Mouse (Mus musculus) neural tube, embryonic 12.5 days (tissue): Measurements from ENCODE around the gene Rgs6. TPM values are rescaled to one million over a fixed set of nuclear protein-coding genes. Genes with fewer than 3 reads are reported as not detected.

Source experiments
- ATAC-seq: fragments of 200-750 bp; cut with Nextera tagmentation; 2 replicates; pipeline ENCODE4 v1.8.0; 2017; ENCODE audit warnings: low read depth, mild to moderate bottlenecking, moderate TSS enrichment, moderate library complexity; ENCODE audit not compliant: low FRiP score
- H3K27ac ChIP-seq: fragments of 300-500 bp; sonication (generic); 2 replicates; pipeline ENCODE4 v1.5.1; 2016
- H3K27me3 ChIP-seq: fragments of 300-500 bp; sonication (generic); replicated peaks from 2 replicates; pipeline ENCODE4 v1.6.1; 2016; ENCODE audit warnings: mild to moderate bottlenecking
- H3K36me3 ChIP-seq: fragments of 300-500 bp; sonication (generic); 2 replicates; pipeline ENCODE4 v1.6.1; 2016; ENCODE audit warnings: mild to moderate bottlenecking
- H3K4me1 ChIP-seq: fragments of 300-500 bp; sonication (generic); 2 replicates; pipeline ENCODE4 v1.6.1; 2016
- H3K4me2 ChIP-seq: fragments of 300-500 bp; sonication (generic); replicated peaks from 2 replicates; pipeline ENCODE4 v1.6.1; 2016; ENCODE audit warnings: mild to moderate bottlenecking
- H3K4me3 ChIP-seq: fragments of 300-500 bp; sonication (generic); 2 replicates; pipeline ENCODE4 v1.5.1; 2016
- H3K9ac ChIP-seq: fragments of 300-500 bp; sonication (generic); 2 replicates; pipeline ENCODE4 v1.6.1; 2016; ENCODE audit warnings: mild to moderate bottlenecking
- H3K9me3 ChIP-seq: fragments of 300-500 bp; sonication (generic); 2 replicates; pipeline ENCODE4 v1.6.1; 2016; ENCODE audit warnings: mild to moderate bottlenecking
- WGBS: fragments of 180-500 bp; shearing (Covaris S2); methylation state at CpG from one replicate; pipeline ENCODE4 v1.1.7; 2016; 5-methylcytosine and 5-hydroxymethylcytosine counted together
- polyA plus RNA-seq: library from polyadenylated mRNA; unstranded; fragments of >200 nt; fragmentation: Nextera tagmentation; extraction: Ambion mirVana; gene quantifications from 2 replicates; pipeline ENCODE4 v1.2.1, GENCODE M21; 2016

Gene Rgs6
- polyA plus RNA-seq, 1 experiment from 2014 or later, result 0.75 TPM

- H3K36me3 ChIP-seq, result no peaks in the 10 kb centered on the region
- H3K4me1 ChIP-seq, result no peaks in the 10 kb centered on the region
- no peaks in the 10 kb centered on the region for H3K27me3 ChIP-seq
- no peak for ATAC-seq
- no peak overlapping the region for H3K9ac ChIP-seq
- no peak overlapping the region for H3K4me3 ChIP-seq
- no peaks in the 10 kb centered on the region for H3K9me3 ChIP-seq
- H3K4me2 ChIP-seq, result no peak overlapping the region
- WGBS, result 85% methylated on average over 4 of the region's 4 CpGs
- no peak overlapping the region for H3K27ac ChIP-seq
These were observed 188.6 kb downstream of the Rgs6 start for GRCm38 (mm10) chr12:82776686-82777085.

GRCm38 (mm10) chr12:82780936-82781335, 192.8 kb downstream of the Rgs6 start:
- H3K27me3 ChIP-seq, result no peaks in the 10 kb centered on the region
- no peak overlapping the region for H3K4me3 ChIP-seq
- H3K4me2 ChIP-seq, result no peak overlapping the region
- no peaks in the 10 kb centered on the region for H3K9me3 ChIP-seq
- no peak overlapping the region for H3K27ac ChIP-seq
- WGBS, result 87% methylated on average over 5 of the region's 5 CpGs
- H3K9ac ChIP-seq, result no peak overlapping the region
- no peaks in the 10 kb centered on the region for H3K36me3 ChIP-seq
- no peak for ATAC-seq
- H3K4me1 ChIP-seq, result no peaks in the 10 kb centered on the region

DNA sequence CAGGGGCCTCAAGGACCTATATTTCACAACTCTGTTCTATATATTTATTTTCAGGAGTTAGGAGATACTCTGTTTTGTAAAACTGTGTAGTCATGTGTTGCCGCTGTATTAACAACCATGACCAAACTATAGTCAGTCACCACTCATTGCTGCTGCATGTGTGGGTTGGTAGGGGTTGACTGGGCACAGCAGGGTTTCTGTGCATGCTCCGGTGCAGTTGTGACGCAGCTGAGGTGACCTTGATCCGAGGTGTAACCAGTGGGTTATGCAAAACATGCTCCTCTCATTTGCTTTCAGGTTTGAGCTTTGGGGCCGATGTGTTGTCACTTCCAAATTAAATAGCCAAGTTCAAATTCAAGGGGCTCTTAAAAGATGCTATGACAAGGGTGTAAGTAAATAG, 193.3 kb downstream of the Rgs6 start:
- H3K27ac ChIP-seq, result no peak overlapping the region
- H3K9me3 ChIP-seq, result no peaks in the 10 kb centered on the region
- H3K9ac ChIP-seq, result no peak overlapping the region
- H3K4me3 ChIP-seq, result no peak overlapping the region
- ATAC-seq, result no peak
- no peaks in the 10 kb centered on the region for H3K27me3 ChIP-seq
- no peak overlapping the region for H3K4me2 ChIP-seq
- 78% methylated on average over 5 of the region's 5 CpGs for WGBS
- H3K4me1 ChIP-seq, result no peaks in the 10 kb centered on the region
- H3K36me3 ChIP-seq, result no peaks in the 10 kb centered on the region

DNA sequence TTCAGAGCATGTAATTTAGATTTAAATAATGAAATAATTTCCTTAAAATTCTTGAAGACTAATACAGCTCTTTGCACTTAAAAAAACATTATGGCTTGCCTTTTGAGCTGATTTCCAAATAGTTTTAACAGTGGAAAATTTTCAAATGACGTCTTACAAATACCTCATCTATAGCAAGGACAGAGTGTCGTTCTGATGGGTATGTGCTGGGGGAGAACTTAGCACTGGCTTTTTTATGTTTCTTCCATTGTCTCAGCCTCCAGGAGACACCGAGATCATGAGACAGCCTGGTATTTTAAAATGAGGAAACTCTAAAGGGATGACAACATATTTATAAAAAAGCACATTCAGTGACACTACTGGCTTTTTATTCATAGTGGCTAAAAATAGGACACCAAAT, 204.0 kb downstream of the Rgs6 start:
- no peak overlapping the region for H3K4me2 ChIP-seq
- no peaks in the 10 kb centered on the region for H3K27me3 ChIP-seq
- no peak overlapping the region for H3K9ac ChIP-seq
- no peaks in the 10 kb centered on the region for H3K4me1 ChIP-seq
- no peak overlapping the region for H3K27ac ChIP-seq
- H3K4me3 ChIP-seq, result no peak overlapping the region
- no peaks in the 10 kb centered on the region for H3K36me3 ChIP-seq
- 85% methylated on average over 3 of the region's 3 CpGs for WGBS
- ATAC-seq, result no peak
- no peaks in the 10 kb centered on the region for H3K9me3 ChIP-seq

- H3K27me3 ChIP-seq, result no peaks in the 10 kb centered on the region
- H3K27ac ChIP-seq, result no peak overlapping the region
- H3K4me3 ChIP-seq, result no peak overlapping the region
- H3K9ac ChIP-seq, result no peak overlapping the region
- H3K4me1 ChIP-seq, result no peaks in the 10 kb centered on the region
- no peak for ATAC-seq
- H3K4me2 ChIP-seq, result no peak overlapping the region
- WGBS, result 78% methylated on average over 6 of the region's 6 CpGs
- H3K36me3 ChIP-seq, result no peaks in the 10 kb centered on the region
- no peaks in the 10 kb centered on the region for H3K9me3 ChIP-seq
These were observed 211.8 kb downstream of the Rgs6 start for GRCm38 (mm10) chr12:82799892-82800291.

DNA sequence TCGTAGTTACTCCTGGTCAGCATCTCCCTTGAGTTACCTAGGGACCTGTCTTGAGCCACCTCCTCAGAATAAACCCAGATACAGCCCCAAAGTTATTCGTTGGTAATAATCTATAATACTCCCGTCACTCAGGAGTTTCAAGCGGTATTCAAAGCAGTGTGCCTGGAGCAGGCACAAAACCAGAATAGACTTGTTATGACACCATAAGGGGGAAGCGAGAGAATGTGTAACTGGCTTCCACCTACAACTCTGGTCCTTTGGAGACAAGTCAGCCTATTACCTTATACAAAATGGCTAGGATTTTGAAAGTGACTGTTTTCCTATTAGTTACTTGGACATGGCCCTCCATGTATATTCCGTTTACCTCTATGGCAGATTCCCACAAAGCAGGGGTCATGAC, 213.6 kb downstream of the Rgs6 start:
- H3K36me3 ChIP-seq, result no peaks in the 10 kb centered on the region
- H3K9ac ChIP-seq, result no peak overlapping the region
- no peak overlapping the region for H3K27ac ChIP-seq
- H3K27me3 ChIP-seq, result no peaks in the 10 kb centered on the region
- no peaks in the 10 kb centered on the region for H3K4me1 ChIP-seq
- H3K4me2 ChIP-seq, result no peak overlapping the region
- no peak overlapping the region for H3K4me3 ChIP-seq
- no peak for ATAC-seq
- H3K9me3 ChIP-seq, result no peaks in the 10 kb centered on the region
- WGBS, result 87% methylated on average over 6 of the region's 6 CpGs

DNA sequence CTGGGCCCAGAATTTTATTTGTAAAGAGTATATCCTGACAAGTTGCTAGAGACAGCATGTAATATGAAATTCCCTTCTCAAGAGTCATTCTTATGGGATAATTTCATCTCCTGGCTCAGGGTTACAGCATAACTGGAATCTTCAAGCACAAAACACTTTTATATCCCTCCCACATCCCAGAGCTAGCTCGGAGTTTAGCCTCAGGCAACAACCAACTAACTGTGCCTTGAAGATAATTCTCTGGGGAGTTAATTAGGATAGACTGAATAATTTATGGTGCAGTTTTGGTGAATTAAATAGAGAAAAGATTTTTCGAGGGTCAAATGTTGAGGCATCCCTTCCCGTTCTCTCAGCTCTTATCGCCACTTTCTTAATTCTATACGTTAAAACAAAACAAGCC, 214.6 kb downstream of the Rgs6 start:
- Histone ChIP-seq H3K36me3 (no peaks in the 10 kb centered on the region), H3K27ac (no peak overlapping the region), H3K9ac (no peak overlapping the region), H3K9me3 (no peaks in the 10 kb centered on the region), H3K4me2 (no peak overlapping the region), H3K4me1 (no peaks in the 10 kb centered on the region), H3K27me3 (no peaks in the 10 kb centered on the region), H3K4me3 (no peak overlapping the region)
- ATAC-seq, result no peak
- WGBS, result 68% methylated on average over 5 of the region's 5 CpGs

DNA sequence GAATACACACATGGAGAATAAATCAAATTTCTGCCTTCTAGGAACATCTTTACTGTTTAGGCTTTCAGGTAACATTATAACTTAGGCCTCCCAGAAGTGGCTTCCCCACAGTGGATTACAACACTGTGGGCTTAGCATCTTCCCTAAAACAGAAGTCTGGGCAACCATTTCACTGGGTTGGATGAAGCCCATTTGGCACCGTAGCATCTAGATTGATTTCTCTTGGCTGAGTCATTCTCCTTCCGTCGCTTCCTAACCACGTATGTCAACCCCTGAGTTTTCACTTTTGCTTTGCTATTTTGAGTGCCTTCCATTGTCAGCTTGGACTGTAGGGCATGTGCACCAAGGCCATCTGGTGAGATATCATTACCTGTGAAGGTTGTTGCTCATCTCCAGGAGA, 217.1 kb downstream of the Rgs6 start:
- Histone ChIP-seq H3K27me3 (no peaks in the 10 kb centered on the region), H3K9me3 (no peaks in the 10 kb centered on the region), H3K4me2 (no peak overlapping the region), H3K27ac (no peak overlapping the region), H3K4me1 (no peaks in the 10 kb centered on the region), H3K9ac (no peak overlapping the region), H3K36me3 (no peaks in the 10 kb centered on the region), H3K4me3 (no peak overlapping the region)
- no peak for ATAC-seq
- 96% methylated on average over 4 of the region's 4 CpGs for WGBS

GRCm38 (mm10) chr12:82810631-82811030, 222.5 kb downstream of the Rgs6 start:
- Histone ChIP-seq H3K36me3 (no peaks in the 10 kb centered on the region), H3K27me3 (no peaks in the 10 kb centered on the region), H3K4me1 (no peaks in the 10 kb centered on the region), H3K27ac (no peak overlapping the region), H3K4me3 (no peak overlapping the region), H3K4me2 (no peak overlapping the region), H3K9ac (no peak overlapping the region), H3K9me3 (no peaks in the 10 kb centered on the region)
- 94% methylated on average over 3 of the region's 3 CpGs for WGBS
- ATAC-seq, result no peak

DNA sequence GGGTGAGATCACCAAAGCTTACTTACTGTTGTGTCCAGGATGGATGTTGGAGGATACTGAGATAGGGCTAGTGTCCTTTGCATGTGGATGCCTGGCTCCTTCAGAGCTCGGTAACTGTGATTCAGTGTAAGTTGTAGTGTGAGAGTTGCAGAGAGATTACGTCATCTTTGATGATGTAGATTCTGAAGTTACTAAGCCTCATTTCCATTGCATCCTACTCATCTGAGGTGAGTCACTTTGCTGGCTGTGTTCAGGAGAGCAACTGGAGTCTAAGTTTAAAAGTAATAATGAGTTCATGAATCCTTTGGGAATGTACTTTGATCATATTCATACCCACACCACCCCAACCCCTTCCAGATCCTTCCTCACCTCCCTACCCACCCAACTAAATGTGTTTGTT, 227.9 kb downstream of the Rgs6 start:
- no peak overlapping the region for H3K9ac ChIP-seq
- no peaks in the 10 kb centered on the region for H3K36me3 ChIP-seq
- no peak overlapping the region for H3K4me2 ChIP-seq
- H3K9me3 ChIP-seq, result no peaks in the 10 kb centered on the region
- no peak overlapping the region for H3K4me3 ChIP-seq
- no peak overlapping the region for H3K27ac ChIP-seq
- no peaks in the 10 kb centered on the region for H3K27me3 ChIP-seq
- 92% methylated on average over 2 of the region's 2 CpGs for WGBS
- no peak for ATAC-seq
- H3K4me1 ChIP-seq, result no peaks in the 10 kb centered on the region

DNA sequence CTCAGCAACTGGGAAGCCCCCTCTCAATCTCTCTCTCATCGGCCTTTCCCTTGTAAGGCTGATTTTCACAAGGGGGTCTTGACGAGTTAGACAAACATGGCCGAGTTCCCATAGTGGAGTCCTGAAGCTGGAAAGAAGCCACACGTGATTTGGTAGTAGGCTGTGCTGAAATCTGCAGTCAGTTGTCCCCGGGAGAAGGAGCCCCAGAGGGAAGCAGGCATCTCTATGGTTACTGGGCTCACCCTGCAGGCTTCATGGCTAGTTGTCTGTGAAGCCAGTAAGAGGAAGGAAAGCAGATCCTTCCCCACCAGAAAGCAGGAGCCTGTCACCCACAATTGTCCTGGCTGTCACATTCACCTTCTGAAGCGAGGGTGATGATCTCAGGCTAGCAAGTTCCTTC, 231.2 kb downstream of the Rgs6 start:
- no peak overlapping the region for H3K4me2 ChIP-seq
- no peak overlapping the region for H3K4me3 ChIP-seq
- no peaks in the 10 kb centered on the region for H3K27me3 ChIP-seq
- no peaks in the 10 kb centered on the region for H3K9me3 ChIP-seq
- no peak for ATAC-seq
- 81% methylated on average over 6 of the region's 6 CpGs for WGBS
- no peak overlapping the region for H3K27ac ChIP-seq
- H3K4me1 ChIP-seq, result no peaks in the 10 kb centered on the region
- H3K9ac ChIP-seq, result no peak overlapping the region
- no peaks in the 10 kb centered on the region for H3K36me3 ChIP-seq

DNA sequence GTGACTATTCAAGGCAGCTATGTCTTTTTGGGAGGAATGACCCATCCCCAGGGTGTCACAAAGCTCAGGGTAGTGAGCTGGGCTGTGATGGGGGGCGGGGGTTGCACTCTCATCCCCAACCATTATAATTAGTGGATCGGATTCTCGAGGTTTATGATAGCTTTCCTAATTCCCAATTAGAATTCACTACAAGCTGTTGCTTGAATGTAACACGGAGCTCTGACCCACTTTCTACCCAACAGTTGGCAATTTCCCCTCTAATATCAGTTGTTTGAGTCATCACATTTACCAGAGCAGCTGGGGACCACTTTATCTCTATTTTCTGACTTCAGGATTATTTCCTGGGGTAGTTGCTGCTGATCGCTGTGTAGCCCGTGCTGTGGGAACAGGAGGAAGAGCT, 231.9 kb downstream of the Rgs6 start:
- WGBS, result 84% methylated on average over 6 of the region's 6 CpGs

GRCm38 (mm10) chr12:82822821-82823620, 234.9 kb downstream of the Rgs6 start:
- ATAC-seq, result no peak
- no peak overlapping the region for H3K9ac ChIP-seq
- 88% methylated on average over 3 of the region's 3 CpGs for whole genome bisulfite sequencing
- H3K27ac ChIP-seq, result no peak overlapping the region
- no peak overlapping the region for H3K4me3 ChIP-seq
- H3K4me2 ChIP-seq, result no peak overlapping the region
- H3K36me3 ChIP-seq, result no peaks in the 10 kb centered on the region
- H3K4me1 ChIP-seq, result no peaks in the 10 kb centered on the region
- no peaks in the 10 kb centered on the region for H3K27me3 ChIP-seq
- no peaks in the 10 kb centered on the region for H3K9me3 ChIP-seq

More for the DNA sequence above, 231.9 kb downstream of the Rgs6 start:
- Histone ChIP-seq H3K27me3 (no peaks in the 10 kb centered on the region), H3K9me3 (no peaks in the 10 kb centered on the region), H3K4me2 (no peak overlapping the region), H3K4me1 (no peaks in the 10 kb centered on the region), H3K9ac (no peak overlapping the region), H3K36me3 (no peaks in the 10 kb centered on the region), H3K4me3 (no peak overlapping the region), H3K27ac (no peak overlapping the region)
- no peak for ATAC-seq
